Mouse (Mus musculus): ENCODE measurements around the gene Olfr365.

The Olfr365 gene

GRCm38 (mm10) chr2:37187898-37188297, at the start of gene Olfr365:
Gene Olfr365, plus strand, starts transcription at chr2:37188198.
- no peak for DNase-seq (ENCODE audit: low read depth, low spot score)

GRCm38 (mm10) chr2:37139022-37139421, 49.0 kb upstream of the Olfr365 start, which contains the start of gene Olfr364-ps1:
Gene Olfr364-ps1, plus strand, starts transcription at chr2:37139322.
- DNase-seq (ENCODE audit: low read depth, low spot score): no peak

GRCm38 (mm10) chr2:37211274-37211673, 23.3 kb downstream of the Olfr365 start, which contains the start of gene Olfr366:
Gene Olfr366, plus strand, starts transcription at chr2:37211574.
- DNase-seq (ENCODE audit: low read depth, low spot score): no peak
